Mouse (Mus musculus): Measurements from ENCODE around the gene Fgr.

Gene Fgr

GRCm38 (mm10) chr4:133039116-133039819 is 65.4 kb downstream of the Fgr start:
- DNase-seq = no peak

GRCm38 (mm10) chr4:133039832-133040231 is 65.9 kb downstream of the Fgr start:
- DNase-seq = no peak

GRCm38 (mm10) chr4:133040241-133040904 is 66.5 kb downstream of the Fgr start:
- no peak for DNase-seq

- no peak for DNase-seq
Measured at GRCm38 (mm10) chr4:133042244-133042643, 68.3 kb downstream of the Fgr start.

GRCm38 (mm10) chr4:133042651-133043635 is 69.0 kb downstream of the Fgr start:
- no peak for DNase-seq

- DNase-seq = no peak
Measured at GRCm38 (mm10) chr4:133043798-133044646, 70.1 kb downstream of the Fgr start.

GRCm38 (mm10) chr4:133044647-133045094 is 70.8 kb downstream of the Fgr start:
- no peak for DNase-seq

- DNase-seq = no peak
Measured at GRCm38 (mm10) chr4:133045771-133046474, 72.0 kb downstream of the Fgr start.

GRCm38 (mm10) chr4:133046691-133047352 is 72.9 kb downstream of the Fgr start:
- DNase-seq = no peak

GRCm38 (mm10) chr4:133047353-133048105 is 73.6 kb downstream of the Fgr start:
- no peak for DNase-seq

- no peak for DNase-seq
Measured at GRCm38 (mm10) chr4:133049071-133049920, 75.4 kb downstream of the Fgr start.

- no peak for DNase-seq
Measured at GRCm38 (mm10) chr4:133050196-133050836, 76.4 kb downstream of the Fgr start.

GRCm38 (mm10) chr4:133050837-133051549 is 77.1 kb downstream of the Fgr start:
- DNase-seq = no peak

- no peak for DNase-seq
Measured at GRCm38 (mm10) chr4:133051550-133051865, 77.6 kb downstream of the Fgr start.
